Mouse (Mus musculus) midbrain, embryonic 14.5 days (tissue): ENCODE data around the gene Emg1. TPM values are rescaled to one million over a fixed set of nuclear protein-coding genes. Genes with fewer than 3 reads are reported as not detected.

Experiments
- ATAC-seq: fragments of 200-750 bp; cut with Nextera tagmentation; 2 replicates; pipeline ENCODE4 v1.8.0; 2017; ENCODE audit warnings: moderate number of reproducible peaks, moderate library complexity; ENCODE audit not compliant: low FRiP score, low TSS enrichment
- DNase-seq: peaks from one replicate; pipeline ENCODE4 v3.0.0-alpha.2; 2015
- H3K27ac ChIP-seq: fragments of 300-500 bp; sonication (generic); replicated peaks from 2 replicates; pipeline ENCODE4 v1.5.1; 2014; ENCODE audit warnings: mild to moderate bottlenecking, low read depth, low read length, moderate library complexity
- H3K27me3 ChIP-seq: fragments of 300-500 bp; sonication (generic); 2 replicates; pipeline ENCODE4 v1.6.1; 2014; ENCODE audit warnings: low read length, control low read depth, mixed read lengths; ENCODE audit not compliant: control insufficient read depth, insufficient read depth
- H3K36me3 ChIP-seq: fragments of 300-500 bp; sonication (generic); 2 replicates; pipeline ENCODE4 v1.6.1; 2014; ENCODE audit warnings: low read length, control low read depth; ENCODE audit not compliant: control insufficient read depth, insufficient read depth
- H3K4me1 ChIP-seq: fragments of 300-500 bp; sonication (generic); 2 replicates; pipeline ENCODE4 v1.6.1; 2014; ENCODE audit warnings: mild to moderate bottlenecking, antibody characterized with exemption, low read length, control low read depth; ENCODE audit not compliant: control insufficient read depth, insufficient read depth
- H3K4me2 ChIP-seq: fragments of 300-500 bp; sonication (generic); 2 replicates; pipeline ENCODE4 v1.6.1; 2014; ENCODE audit warnings: mild to moderate bottlenecking, low read length, moderate library complexity
- H3K4me3 ChIP-seq: fragments of 300-500 bp; sonication (generic); replicated peaks from 2 replicates; pipeline ENCODE4 v1.5.1; 2014; ENCODE audit warnings: low read depth, low read length
- H3K9ac ChIP-seq: fragments of 300-500 bp; sonication (generic); replicated peaks from 2 replicates; pipeline ENCODE4 v1.6.1; 2014; ENCODE audit warnings: mild to moderate bottlenecking, low read length, moderate library complexity
- H3K9me3 ChIP-seq: fragments of 300-500 bp; sonication (generic); 2 replicates; pipeline ENCODE4 v1.6.1; 2016; ENCODE audit warnings: low read length, control low read depth, mixed read lengths; ENCODE audit not compliant: control insufficient read depth
- WGBS: fragments of 180-500 bp; shearing (Covaris S2); extraction: QIAGEN DNeasy Blood & Tissue Kit; methylation state at CpG from one replicate; pipeline ENCODE4 v1.1.7; 2014; 5-methylcytosine and 5-hydroxymethylcytosine counted together
- polyA plus RNA-seq: library from polyadenylated mRNA; unstranded; fragments of >200 nt; fragmentation: Nextera tagmentation; extraction: Ambion mirVana; gene quantifications from 2 replicates; pipeline ENCODE4 v1.2.1, GENCODE M21; 2014

The Emg1 gene
- polyA plus RNA-seq, 1 experiment from 2014 or later: 111 TPM

DNA sequence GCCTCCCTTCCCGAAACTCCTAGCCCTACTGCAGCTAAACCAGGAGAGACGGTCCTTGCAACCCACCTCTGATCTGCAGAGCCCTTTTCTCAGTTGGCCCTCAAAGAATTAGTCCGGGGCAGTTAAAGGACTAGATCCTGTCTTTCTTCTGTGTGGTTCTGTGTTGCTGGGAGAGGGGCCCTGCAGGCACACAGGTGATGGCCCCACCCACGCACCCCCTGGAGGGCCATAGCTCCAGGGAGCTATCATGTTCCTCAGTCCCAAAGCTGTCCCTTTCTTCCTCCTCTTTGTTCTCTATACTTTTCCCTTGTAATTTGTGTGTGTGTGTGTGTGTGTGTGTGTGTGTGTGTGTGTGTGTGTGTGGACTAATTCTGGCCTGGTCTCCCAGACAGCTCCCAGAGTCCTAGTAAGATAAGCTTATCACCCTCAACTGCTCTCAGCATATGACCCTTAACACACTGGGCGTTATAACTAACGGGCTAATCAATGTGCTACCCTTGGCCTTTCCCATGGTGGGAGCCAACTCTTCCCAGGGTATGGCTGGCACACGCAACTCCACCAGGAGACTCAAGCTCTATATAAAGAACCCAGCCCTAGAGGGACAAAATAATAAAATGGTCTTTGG is 7.5 kb upstream of the Emg1 start:
- ATAC-seq (no peak), DNase-seq (no peak)
- Histone ChIP-seq H3K27me3 (no peaks in the 10 kb centered on the region), H3K4me1 (no peaks in the 10 kb centered on the region), H3K27ac (no peak overlapping the region), H3K9me3 (no peaks in the 10 kb centered on the region), H3K9ac (no peak overlapping the region; the same call in 1 of the 2 replicates), H3K4me3 (no peak overlapping the region), H3K36me3 (peaks cover 33% of the 10 kb centered on the region), H3K4me2 (no peak overlapping the region)
- WGBS: 80% methylated on average over 7 of the region's 7 CpGs

DNA sequence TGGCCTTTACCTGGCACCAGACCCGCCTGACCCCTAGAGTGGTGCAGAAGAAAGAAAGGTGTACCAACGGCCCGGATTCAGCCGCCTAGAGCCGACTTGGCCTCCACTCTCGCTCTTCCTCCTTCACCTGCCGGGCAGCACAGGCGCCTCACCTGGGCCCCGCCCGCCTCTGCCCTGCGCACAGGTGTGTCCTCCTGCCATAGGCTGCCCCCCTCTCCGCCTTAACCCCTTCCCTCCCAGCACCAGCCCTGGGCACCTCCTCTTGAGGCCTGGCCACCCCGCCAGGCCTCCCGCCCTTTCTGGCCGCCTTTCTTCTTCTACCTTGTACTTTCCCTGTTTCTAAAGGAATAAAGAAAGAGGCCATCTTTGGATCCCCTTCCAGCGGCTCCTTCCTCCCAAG is 6.7 kb upstream of the Emg1 start:
- DNase-seq: no peak
- H3K4me1 ChIP-seq: peaks cover under 1% of the 10 kb centered on the region; the same call in 1 of the 2 replicates
- H3K27ac ChIP-seq: no peak overlapping the region
- no peak for ATAC-seq
- no peaks in the 10 kb centered on the region for H3K9me3 ChIP-seq
- H3K4me3 ChIP-seq: no peak overlapping the region
- H3K9ac ChIP-seq: no peak overlapping the region
- H3K36me3 ChIP-seq: peaks cover 41% of the 10 kb centered on the region
- 60% methylated on average over 16 of the region's 16 CpGs for WGBS
- H3K27me3 ChIP-seq: no peaks in the 10 kb centered on the region
- no peak overlapping the region for H3K4me2 ChIP-seq

DNA sequence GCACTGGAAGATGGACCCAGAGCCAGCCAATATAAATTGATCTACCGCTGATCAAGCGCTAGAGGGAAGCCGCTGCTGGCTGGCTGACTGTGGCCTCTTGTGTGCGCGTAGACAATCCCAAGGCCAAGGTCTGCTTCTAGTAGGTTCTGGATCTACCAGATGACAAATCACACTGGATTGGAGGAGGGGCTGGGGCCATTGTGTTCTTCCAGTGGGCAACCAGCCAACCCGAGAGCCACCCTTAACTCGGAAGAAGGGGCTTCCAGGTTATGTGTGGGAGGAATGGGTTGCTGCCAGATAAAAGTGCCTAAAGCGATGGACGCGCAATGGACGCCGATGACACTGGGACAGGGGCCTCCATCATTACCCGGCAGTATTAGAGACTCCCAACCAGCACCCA is 6.0 kb upstream of the Emg1 start:
- Histone ChIP-seq H3K4me2 (no peak overlapping the region), H3K4me3 (no peak overlapping the region), H3K9ac (no peak overlapping the region), H3K36me3 (peaks cover 42% of the 10 kb centered on the region), H3K27me3 (no peaks in the 10 kb centered on the region), H3K9me3 (no peaks in the 10 kb centered on the region), H3K4me1 (peaks cover 8% of the 10 kb centered on the region), H3K27ac (no peak overlapping the region)
- ATAC-seq (no peak), DNase-seq (no peak)
- 89% methylated on average over 13 of the region's 13 CpGs for WGBS

GRCm38 (mm10) chr6:124716864-124717490 is 5.0 kb upstream of the Emg1 start:
- WGBS: 62% methylated on average over 20 of the region's 20 CpGs
- H3K4me1 ChIP-seq: peaks cover 10% of the 10 kb centered on the region
- no peaks in the 10 kb centered on the region for H3K27me3 ChIP-seq
- peaks cover 42% of the 10 kb centered on the region for H3K36me3 ChIP-seq
- no peak overlapping the region for H3K27ac ChIP-seq
- H3K4me3 ChIP-seq: no peak overlapping the region
- no peaks in the 10 kb centered on the region for H3K9me3 ChIP-seq
- H3K4me2 ChIP-seq: no peak overlapping the region
- DNase-seq (peak; percentile 81), ATAC-seq (no peak)
- H3K9ac ChIP-seq: no peak overlapping the region

GRCm38 (mm10) chr6:124712918-124713317 is 940 bp upstream of the Emg1 start:
- no peaks in the 10 kb centered on the region for H3K27me3 ChIP-seq
- peaks cover 49% of the 10 kb centered on the region for H3K36me3 ChIP-seq
- ATAC-seq (no peak), DNase-seq (no peak)
- H3K27ac ChIP-seq: no peak overlapping the region
- H3K9ac ChIP-seq: peak overlapping the region; percentile 90
- H3K4me2 ChIP-seq: peak overlapping the region; percentile 66
- no peaks in the 10 kb centered on the region for H3K9me3 ChIP-seq
- peak overlapping the region; percentile 94 for H3K4me3 ChIP-seq
- H3K4me1 ChIP-seq: peaks cover 28% of the 10 kb centered on the region
- 23% methylated on average over 11 of the region's 11 CpGs for WGBS

DNA sequence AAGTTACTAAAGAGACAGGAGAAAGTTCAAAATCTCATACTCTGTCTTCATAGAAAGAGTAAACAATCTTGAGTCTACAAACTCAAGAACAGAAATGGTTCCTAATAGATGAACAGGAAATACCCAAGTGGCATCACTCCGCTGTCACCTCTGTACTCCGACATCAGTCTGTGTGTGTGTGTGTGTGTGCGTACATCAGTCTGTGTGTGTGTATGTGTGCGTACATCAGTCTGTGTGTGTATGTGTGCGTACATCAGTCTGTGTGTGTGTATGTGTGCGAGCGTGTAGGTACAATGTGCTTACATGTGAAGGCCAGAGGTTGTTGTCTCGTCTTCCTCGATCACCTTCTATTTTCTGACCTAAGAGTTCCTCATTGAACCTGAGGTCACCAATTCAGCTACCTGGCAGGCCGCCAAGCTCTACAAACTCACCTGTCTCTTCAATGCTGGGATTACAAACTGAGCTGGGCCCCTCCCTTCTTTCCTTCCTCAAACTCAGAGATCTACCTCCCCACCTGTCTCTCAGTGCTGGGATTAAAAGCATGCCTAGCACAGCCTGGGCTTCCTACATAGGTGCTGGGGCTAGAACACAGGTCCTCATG is 3.6 kb downstream of the Emg1 start:
- 96% methylated on average over 10 of the region's 10 CpGs for WGBS
- H3K9me3 ChIP-seq: no peaks in the 10 kb centered on the region
- no peak overlapping the region for H3K9ac ChIP-seq
- no peak overlapping the region for H3K4me2 ChIP-seq
- no peaks in the 10 kb centered on the region for H3K27me3 ChIP-seq
- H3K36me3 ChIP-seq: peaks cover 40% of the 10 kb centered on the region
- ATAC-seq (no peak), DNase-seq (no peak)
- H3K27ac ChIP-seq: no peak overlapping the region
- peaks cover 24% of the 10 kb centered on the region for H3K4me1 ChIP-seq
- H3K4me3 ChIP-seq: no peak overlapping the region

DNA sequence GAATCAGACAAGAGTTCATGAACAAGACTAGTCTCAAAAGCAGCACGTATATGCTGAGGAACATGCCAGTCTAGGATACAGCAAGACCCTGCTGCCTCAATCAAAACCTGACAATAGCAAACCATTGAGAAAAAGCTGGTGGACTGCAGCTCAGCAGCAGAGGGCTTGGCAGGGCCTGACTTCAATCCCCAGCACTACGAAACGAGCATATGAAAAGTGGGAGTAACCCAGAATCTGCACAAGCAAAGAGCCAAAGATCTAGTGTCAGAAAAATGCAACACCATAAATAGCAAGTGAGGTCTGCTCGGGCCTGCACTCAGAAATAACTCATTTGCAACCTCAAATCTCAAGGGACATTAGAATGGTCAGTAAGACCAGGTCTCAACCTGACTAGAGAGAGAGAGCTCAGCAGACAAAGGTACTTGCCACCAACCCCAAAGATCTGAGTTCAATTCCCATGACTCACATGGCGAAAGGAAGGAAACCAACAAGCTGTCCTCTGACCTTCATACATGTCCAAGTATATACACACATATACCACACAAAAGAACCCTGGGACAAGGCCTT is 5.8 kb downstream of the Emg1 start:
- Histone ChIP-seq H3K27ac (no peak overlapping the region), H3K4me1 (peaks cover 15% of the 10 kb centered on the region), H3K9me3 (no peaks in the 10 kb centered on the region), H3K4me2 (no peak overlapping the region), H3K27me3 (no peaks in the 10 kb centered on the region), H3K9ac (no peak overlapping the region), H3K36me3 (peaks cover 63% of the 10 kb centered on the region), H3K4me3 (no peak overlapping the region)
- WGBS: 91% methylated on average over 5 of the region's 5 CpGs
- no peak for ATAC-seq
- DNase-seq: no peak

GRCm38 (mm10) chr6:124704417-124704816 is 7.6 kb downstream of the Emg1 start:
- Histone ChIP-seq H3K27me3 (no peaks in the 10 kb centered on the region), H3K4me1 (0 out of 2 replicates have a peak, but pooled peaks cover under 1% of the 10 kb centered on the region), H3K27ac (no peak overlapping the region), H3K4me3 (no peak overlapping the region), H3K9me3 (no peaks in the 10 kb centered on the region), H3K9ac (no peak overlapping the region), H3K4me2 (no peak overlapping the region), H3K36me3 (peaks cover 76% of the 10 kb centered on the region)
- DNase-seq (no peak), ATAC-seq (no peak)
- 97% methylated on average over 2 of the region's 2 CpGs for WGBS
